Mouse (Mus musculus): ENCODE measurements around the gene Tpsb2.

Gene Tpsb2

DNA sequence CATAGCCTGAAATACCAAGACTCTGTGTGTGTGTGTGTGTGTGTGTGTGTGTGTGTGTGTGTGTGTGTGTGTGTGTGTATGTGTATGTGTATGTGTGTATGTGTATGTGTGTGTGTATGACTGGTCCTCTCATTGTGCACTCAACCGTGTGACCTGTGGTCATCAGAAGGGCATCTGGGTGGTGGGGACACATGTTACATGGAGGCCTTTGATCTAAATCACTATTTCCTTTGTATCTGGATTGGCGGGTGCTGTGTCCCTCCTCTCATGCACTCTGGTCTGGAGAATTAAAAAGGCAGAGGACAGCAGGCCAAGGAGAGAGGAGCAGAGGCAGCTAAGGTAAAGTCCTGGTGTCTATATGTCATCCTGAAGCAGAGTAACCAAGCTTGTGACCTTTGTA, at the start of gene Tpsb2:
Gene Tpsb2, plus strand, starts transcription at position 301 of the 400 bp plus-strand sequence.
- no peak for DNase-seq

DNA sequence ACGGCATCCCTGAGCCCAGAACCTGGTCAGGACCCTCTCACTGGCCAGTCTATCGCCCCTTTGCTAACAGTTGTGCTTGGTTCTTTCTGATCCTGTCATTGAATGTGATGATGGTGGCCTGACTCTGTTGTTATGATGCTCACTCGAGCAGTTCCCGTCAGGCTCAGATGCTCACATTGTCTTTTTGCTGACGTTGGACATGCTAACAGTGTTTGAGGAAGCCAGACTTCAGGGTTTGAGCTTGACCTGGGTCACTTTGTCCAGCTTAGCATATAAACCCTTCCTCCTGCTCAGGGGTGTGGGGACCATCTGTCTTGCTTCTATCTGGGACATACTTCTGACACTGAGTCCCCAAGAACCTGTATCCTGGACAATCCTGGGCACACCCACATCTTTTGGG, 47.8 kb upstream of the Tpsb2 start, which contains the start of gene Prss29:
Gene Prss29, plus strand, starts transcription at position 301 of the 400 bp plus-strand sequence.
- no peak for DNase-seq

DNA sequence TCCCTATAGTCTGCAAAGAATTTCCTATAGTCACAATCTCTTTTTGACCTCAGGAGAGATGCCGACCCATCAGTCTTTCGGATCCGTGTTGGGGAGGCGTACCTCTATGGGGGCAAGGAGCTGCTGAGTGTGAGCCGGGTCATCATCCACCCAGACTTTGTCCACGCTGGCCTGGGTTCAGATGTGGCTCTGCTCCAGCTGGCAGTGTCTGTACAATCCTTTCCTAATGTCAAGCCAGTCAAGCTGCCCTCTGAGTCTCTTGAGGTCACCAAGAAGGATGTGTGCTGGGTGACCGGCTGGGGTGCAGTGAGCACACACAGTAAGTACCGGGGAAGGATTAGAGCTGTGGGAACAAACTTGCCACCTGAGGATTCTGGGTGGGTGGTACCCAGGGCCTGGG, 45.3 kb upstream of the Tpsb2 start:
- peak; percentile 57 for DNase-seq

DNA sequence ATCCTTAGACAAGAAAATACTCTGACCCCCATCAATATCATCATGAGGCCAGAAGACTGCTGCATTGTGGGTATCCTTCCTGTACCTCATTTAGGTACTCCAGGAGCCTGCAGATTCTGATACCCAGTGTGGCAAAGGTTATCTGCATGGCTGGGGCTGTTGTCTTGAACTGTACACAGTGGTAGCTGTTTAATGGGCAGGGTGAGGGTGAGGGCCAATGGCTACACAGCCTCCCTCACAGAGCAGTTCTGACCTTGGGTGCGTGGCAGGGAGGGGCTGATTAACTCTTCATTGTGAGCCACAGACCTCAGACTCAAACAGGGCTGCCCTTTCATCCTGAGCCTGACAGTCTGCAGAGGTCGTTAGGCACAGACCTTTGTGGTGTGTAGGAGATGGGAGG, 43.2 kb upstream of the Tpsb2 start:
- no peak for DNase-seq

DNA sequence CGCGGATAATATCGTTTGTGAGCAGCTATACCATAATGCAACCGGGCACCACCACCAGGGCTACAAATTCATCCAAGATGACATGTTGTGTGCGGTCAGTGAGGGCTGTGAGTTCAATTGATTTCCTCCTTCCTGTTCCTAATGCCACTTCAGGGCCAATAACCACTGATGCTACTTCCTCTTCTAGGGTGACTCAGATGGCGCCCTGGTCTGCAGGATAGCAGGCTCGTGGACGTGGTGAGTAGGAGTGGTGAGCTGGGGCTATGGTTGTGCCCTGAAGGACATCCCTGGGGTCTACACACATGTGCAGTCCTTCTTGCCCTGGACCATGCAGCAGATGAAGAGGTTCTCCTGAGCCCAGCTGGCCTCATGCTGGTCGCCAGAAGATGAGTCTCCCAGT, 33.8 kb upstream of the Tpsb2 start:
- no peak for DNase-seq

DNA sequence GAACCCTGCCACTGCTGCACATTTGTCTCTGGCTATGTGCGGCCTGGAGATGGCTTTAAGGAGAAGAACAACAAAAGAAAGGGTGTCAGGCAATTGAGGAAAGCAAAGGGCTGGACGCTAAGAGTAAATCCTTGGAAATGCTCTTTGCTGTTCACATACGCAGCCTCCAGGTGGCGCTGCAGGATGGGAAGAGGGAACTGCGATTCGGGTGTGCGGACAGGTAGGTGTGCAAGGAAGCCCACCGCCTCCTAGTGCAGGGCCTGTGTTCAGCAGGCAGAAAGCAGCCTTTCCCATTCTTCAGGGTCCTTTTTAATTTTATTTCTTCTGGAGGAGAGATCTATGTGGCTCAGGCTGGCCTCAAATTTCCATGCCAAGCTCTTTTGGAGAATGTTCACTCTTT, 32.2 kb upstream of the Tpsb2 start:
- no peak for DNase-seq

DNA sequence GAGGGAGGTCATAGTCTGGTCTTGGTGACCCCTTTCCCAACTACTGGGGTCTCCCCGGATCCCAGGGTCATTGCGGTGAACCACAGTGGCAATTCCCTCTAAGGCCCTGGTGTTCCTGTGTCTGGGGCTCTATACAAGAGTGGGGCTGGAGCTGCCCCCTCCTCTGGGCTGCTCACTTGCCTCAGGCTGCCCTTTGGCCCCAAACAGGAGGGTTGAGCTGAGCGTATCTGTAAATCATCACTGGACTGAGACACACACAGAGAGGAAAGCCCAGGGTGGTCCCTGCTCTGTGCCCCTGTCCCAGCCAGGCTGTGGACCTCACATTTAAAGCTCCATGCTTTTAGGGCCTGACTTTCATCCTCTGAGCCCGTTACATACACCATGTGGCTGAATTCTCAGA, 27.9 kb upstream of the Tpsb2 start:
- no peak for DNase-seq

DNA sequence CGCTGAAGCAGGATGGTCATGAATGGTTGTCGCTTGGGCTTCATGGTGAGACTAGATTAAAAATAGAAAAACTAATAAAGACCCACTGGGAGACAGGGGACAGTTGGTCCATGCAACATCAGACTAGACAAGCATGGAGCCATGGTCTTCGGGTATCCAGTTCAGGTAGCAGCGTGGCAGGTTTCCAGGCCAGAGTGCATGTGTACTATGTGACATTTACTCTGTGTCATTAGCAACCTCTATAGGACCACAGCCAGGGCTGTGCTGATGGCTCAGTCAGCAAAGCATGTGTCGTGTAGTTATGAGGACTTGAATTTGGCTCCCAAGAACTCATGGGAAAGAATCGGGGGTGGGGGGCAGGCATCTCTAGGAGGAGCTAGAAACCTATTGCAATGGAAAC, 26.1 kb upstream of the Tpsb2 start:
- no peak for DNase-seq

DNA sequence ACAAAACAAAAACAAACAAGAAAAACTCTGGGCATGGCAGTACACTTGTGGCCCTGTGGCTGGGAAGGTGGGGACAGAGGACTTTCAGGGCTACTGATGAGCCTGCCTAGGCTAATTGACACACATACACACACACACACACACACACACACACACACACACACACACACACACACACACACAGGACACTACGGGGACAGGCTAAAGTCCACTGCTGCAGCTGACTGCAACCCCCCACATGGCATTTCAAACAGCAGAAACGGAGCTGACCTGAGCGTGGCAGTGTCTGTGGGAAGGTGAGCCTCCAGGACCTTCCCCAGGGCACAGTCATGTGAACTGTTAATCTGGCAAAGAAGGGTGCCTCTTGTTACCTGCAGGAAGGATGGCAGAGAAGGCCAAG, 24.6 kb upstream of the Tpsb2 start:
- DNase-seq, result peak; percentile 5

DNA sequence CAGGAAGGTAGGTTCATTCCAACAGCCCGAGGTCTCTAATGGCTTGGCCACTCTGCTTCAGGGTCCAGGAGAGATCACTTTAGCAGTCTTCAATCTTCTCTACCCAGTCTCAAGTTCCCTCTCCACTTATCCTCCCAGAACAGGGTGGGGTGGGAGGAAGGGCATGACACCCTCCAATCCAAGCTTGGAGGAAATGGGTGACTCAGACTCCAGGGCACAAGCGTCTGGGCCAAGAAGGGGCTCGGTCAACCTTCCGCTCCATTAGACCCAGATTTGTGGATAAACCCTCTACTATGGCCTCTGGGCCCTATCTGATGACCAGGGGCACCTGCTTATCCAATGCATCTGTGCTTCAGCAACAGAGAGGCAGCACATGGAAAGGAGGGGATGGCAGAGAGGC, 20.6 kb upstream of the Tpsb2 start, which contains the start of gene Tpsab1:
Gene Tpsab1, minus strand, starts transcription at position 101 of the 400 bp plus-strand sequence.
- DNase-seq, result no peak

DNA sequence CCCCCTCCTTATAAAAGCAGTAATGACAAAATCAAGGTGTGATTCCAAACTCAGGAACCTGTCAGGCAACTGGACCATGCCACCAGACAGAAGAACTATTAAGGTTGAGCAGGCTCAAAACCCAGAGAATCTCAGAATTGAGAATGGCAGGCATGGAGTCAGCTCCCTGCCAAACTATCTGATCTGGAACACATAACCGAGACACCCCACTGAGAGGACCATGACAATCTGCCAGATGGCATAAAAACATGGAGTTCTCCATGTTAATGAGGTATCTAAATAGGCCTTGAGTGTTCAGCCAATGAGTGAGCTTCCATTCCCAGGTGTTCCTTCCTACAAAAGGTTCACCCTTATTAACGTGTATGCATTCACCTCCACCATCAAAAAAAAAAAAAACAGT, 4.8 kb upstream of the Tpsb2 start:
- DNase-seq, result no peak

DNA sequence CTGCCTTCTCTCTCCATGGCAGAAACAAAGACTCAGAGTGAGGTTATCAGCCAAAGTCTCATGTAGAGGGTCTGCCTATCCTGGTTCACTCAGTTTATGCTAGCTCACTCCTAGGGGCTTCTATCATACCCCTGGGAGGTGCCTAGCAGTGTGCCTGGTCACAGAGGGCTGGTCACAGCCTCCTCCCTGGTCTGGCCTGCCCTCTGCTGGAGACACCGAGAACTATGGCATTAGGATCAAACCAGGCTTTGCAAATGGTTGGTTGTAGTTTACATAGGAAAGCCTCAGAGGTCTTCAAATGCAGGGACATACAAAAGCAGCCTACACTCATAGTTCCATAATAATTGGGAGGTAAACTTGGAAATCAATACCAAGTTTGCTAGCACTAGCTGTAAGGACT, 2.4 kb upstream of the Tpsb2 start:
- no peak for DNase-seq

DNA sequence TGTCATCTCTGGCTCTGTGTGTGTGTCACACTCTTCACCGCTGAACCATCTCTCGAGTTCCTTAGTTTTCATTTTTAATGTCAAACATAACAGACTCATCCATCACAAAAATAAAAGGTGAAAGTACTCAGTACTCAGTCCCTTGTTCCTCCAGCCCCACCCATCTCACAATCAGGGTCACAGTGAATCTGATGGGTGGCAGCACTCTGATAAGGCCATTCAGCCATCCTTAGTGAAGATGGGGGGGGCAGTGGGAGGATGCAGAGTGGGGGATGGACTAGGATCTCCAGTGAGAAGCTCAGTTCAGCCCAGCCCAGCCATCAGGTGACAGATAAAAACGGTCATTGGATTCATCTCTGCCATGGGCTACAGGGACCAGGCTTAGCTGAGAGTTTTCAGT, 2.9 kb downstream of the Tpsb2 start, which contains the start of gene Tpsg1:
Gene Tpsg1, plus strand, starts transcription at position 301 of the 400 bp plus-strand sequence.
- no peak for DNase-seq

DNA sequence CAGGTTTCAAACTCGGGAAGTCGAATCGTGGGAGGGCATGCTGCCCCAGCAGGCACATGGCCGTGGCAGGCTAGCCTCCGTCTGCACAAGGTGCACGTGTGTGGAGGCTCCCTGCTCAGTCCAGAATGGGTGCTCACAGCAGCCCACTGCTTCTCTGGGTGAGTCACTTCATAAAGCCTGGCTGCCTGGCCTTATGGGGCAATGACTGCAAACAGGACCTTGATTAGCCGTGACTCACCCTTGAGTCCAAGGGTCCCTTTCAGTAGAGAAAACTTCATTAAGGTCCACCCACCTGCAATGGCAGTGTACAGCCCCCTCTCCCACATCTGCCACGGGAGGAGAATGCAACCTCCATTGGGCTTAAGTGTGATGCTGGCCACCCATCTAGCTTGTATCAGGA, 6.4 kb downstream of the Tpsb2 start:
- no peak for DNase-seq

DNA sequence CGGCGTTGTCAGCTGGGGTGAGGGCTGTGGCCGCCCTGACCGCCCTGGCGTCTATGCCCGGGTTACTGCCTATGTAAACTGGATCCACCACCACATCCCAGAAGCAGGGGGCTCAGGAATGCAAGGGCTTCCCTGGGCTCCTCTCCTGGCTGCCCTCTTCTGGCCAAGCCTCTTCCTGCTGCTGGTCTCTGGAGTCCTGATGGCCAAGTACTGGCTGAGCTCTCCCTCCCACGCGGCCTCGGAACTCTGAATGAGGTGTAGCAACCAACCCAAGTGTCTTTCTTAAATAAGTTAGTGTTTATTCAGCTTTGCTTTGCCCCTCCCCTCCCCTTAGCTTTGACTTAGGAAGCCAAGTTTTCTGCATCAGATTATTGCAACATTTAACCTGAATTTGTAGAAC, 7.9 kb downstream of the Tpsb2 start:
- DNase-seq, result no peak

DNA sequence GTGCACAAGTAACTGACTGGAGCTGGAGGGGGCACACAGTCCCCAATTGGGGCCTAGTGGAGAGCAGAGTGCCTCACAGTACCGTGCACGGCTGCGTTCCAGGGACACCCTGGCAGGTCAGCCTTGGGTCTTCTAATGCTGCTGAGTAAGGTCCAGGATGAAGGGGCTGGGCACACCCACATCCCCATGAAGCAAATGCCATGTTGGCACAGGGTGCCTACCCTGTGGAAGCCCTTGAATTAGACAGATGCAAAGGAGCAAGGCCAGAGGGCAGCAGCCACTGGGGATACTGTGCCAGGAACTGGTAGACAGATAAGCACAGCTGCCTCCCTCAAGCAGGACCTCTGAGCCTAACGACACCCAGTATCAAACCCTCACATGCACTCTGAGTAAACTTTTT, 28.4 kb downstream of the Tpsb2 start:
- DNase-seq, result no peak

DNA sequence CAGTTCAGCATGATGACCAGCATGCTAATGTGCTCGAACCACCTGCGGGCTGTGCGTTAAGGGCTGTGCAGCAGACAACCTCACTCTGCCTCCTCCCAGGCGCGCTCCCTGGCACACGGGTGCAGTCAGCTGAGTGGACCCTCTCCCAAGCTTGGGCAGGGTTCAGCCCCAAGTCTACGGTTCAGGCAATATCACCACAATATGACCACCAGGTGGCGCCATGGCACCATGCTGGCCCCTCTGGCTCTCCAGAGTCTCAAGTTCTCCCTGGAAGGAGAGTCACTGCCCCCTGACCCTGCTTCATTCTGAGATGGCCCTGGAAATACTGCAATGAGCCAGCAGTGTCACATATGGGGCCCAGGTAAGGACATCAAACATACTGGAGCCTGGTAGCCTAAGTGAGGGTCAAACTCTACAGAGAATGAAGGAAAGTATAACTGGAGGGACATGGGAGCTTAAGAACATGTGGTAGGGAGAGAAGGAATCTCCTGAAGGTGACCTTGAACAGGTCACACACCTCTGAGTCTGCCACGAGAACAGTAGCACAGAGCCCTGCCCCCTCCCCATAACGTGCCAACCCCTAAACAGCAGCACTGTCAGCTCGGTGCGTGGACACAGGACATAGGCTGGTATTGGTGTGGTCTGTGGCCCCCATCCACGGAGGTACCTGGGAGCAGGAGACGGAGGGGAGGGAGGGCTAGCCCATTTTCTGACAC, 31.9 kb downstream of the Tpsb2 start:
- DNase-seq, result peak; percentile 45

DNA sequence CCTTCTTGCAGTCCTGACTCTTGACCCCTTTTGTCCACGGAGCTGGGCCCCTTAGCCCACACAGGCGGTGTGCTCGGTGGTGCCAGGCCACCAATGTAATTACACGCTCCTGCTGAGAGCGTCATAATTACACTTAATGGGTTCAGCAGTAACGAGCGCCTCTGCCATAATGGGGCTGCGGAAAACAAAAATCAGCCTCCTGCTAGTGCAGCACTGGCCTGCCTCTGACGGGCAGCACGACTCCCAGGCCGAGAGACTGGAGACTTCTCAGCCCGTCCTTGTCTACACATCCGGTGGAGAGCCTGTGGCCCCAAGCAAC, 32.4 kb downstream of the Tpsb2 start:
- DNase-seq, result no peak

DNA sequence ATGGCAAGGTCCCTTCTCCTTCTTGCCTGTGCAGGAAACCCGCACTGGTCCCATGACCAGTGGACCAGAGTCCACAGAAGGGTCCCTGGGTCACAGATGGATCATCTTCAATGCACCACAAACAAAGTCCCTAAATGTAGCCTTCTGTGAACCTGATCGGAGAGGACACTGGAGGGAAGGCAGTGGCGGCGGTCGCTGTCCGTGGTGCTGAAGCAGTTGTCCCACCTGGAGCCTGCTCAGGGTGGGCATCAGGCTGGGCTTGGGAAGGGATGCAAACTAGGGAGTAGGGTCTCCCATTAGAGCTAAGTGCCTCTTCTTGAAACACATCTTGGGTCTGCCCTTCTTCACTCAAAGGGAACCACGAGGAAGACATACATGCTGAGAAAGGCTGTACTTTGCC, 34.3 kb downstream of the Tpsb2 start:
- DNase-seq, result no peak

DNA sequence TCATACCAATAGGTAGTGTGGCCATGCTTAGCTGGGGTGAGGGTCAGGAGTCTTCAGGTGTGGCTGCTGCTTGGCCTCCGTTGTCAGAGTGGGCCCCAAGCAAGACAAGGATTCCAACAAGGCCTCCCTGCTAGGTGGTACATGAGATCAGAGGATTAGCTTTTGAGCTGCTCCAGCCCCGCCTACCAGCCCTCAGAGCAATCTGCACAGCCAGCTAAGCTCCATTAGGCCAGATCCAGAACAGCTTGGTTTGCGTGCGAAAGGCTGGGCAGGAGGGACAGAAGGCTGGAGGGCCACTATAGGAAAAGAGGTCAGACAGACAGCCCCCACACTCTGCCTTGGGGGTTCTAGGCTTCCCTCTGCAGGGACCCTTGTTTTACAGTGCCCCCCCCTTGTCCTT, 35.4 kb downstream of the Tpsb2 start:
- DNase-seq, result no peak

DNA sequence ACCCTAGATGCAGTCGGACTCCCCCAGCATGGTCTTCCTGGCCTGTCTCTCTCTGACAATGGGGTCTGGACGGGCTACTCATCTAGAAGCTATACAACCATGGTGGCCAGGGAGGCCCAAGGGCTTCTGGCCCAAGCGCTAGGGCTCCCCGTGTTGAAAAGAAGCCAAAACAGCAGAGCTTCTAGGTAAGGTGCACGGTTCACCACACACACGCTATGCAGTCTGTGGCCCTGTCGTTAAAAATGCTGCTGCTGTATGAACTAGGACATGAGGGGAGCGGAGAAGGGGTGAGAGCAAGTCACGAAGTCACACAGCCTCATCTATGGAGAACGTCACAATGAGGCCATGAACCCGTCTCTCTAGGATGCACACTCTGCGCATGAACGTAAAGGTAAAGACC, 36.1 kb downstream of the Tpsb2 start:
- DNase-seq, result peak; percentile 46

DNA sequence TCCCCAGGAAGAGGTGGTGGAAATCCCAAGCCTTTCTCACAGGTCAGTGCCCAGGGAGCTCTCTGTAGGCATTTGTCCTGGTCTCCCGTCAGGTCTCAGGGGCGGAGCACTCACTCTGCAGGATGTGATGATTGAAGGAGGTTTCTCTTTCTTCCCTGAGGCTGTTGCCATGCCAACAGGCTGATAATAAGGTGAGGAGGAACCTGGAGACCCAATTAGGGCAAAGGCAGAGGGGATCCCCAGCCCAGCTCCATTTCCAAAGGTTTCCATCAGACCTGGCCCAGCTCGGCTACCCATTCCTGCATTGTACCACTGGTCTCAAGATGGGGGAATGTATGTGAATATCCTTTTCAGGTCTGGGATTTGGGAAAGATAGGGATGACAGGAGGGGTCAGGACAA, 38.1 kb downstream of the Tpsb2 start:
- DNase-seq, result no peak

DNA sequence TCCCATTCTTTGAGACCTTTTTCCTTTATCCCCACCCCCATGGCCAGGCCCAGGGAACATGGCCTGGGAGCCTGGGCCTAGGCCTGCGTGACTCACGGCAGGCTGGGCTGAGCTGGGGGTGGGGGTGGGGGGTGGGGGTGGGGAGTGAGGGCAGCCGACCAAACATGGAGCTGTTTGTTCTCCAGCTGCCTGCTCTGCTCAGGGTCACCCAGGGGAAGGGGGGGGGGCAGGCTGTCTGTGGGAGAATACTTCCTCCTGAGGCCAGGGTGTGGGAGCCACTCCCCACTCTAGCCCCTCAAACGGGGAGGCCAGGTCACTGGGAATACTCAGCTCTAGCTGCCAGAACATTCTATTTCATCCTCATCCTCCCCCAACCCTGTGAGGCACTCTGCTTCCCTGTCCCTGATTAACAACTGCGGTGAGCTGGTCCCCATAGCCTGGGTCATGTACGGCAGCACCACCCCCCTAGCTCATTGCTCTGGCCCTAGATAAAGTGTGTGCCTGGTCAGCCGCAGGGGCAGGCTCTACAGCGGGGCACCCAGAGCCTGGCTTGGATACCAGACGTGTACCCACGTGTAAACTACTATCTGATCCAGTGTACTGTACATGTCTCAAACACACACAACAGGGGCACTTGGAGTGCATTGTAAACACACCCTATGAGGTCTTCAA, 39.3 kb downstream of the Tpsb2 start:
- no peak for DNase-seq

DNA sequence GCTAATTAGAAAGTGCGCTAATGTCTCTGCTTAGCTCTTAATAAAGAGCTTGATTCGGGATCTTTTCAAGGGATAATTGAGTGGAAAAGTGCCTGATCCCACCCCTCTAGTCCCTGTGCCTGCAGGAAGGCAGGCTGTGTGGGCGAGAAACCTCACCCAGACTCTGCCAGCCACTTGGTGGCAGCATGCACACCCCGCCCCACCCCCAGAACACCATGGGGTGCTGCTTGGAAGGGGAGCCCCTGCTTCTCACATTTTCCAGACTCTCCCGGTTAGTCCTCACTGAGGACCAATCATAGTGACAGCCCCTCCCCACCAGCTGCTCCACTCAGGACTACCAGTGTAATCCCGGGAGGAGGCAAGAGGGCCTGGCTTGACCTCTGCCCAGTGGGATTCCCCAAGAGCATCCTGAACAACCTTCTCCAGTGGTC, 39.9 kb downstream of the Tpsb2 start:
- no peak for DNase-seq

DNA sequence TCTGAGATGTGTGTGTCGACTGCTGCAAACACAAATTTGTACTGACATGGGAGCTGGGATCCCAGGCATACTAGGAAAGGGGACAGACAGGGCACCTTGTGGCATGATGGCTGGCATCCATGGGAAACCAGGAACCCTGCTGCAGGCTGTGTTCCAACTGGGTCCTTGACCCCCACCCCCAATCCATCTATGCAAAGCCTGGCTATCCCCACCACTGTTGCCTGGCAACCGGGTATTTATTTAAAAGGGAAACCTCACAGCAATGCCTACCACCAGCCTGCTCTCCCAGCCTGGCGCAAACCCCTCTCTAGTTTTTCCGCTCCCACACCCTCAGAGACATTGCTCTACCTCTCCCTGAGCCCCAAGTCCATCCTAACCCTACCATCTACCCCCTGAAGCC, 41.2 kb downstream of the Tpsb2 start:
- no peak for DNase-seq
